Mouse (Mus musculus) CD4-positive, CD25-positive, alpha-beta regulatory T cell, adult 4 months (primary cell): ENCODE measurements around the gene Hist1h2ab. TPM values are rescaled to one million over a fixed set of nuclear protein-coding genes. Genes with fewer than 3 reads are reported as not detected.

ENCODE experiments used
- ATAC-seq: one replicate; pipeline ENCODE4 v1.8.0; 2017
- polyA plus RNA-seq, 2 experiments: library from polyadenylated mRNA; unstranded; fragments of 100-300 nt; shearing (Covaris generic); gene quantifications; one replicate each; pipeline ENCODE4 v1.2.1; 2017

Hist1h2ab gene
- polyA plus RNA-seq, 2 experiments from 2014 or later, result 2.8 to 8.2 TPM

GRCm38 (mm10) chr13:23792520-23792919 lies 41.6 kb downstream of the Hist1h2ab start:
- ATAC-seq, result peak; percentile 37

GRCm38 (mm10) chr13:23799405-23799804 lies 48.5 kb downstream of the Hist1h2ab start:
- ATAC-seq, result no peak

Other genes starting within 250 kb of the Hist1h2ab start
- gene Hist1h4h, start 220.1 kb upstream of the Hist1h2ab start, polyA plus RNA-seq, result 10 to 100 TPM in 1 of 2 experiments, 1 to 10 TPM in 1; 9.5 to 10.8 TPM
- gene Hist1h2af, start 217.2 kb upstream of the Hist1h2ab start, polyA plus RNA-seq, result 1 to 10 TPM in 1 of 2 experiments, not detected in 1; 2.7 TPM
- not detected for gene Hist1h3g, start 215.7 kb upstream of the Hist1h2ab start, polyA plus RNA-seq
- gene Hist1h2bh, start 207.7 kb upstream of the Hist1h2ab start, polyA plus RNA-seq, result under 1 TPM; 0.41 to 0.66 TPM
- gene Hist1h3f, start 207.1 kb upstream of the Hist1h2ab start, polyA plus RNA-seq, result not detected
- 1 to 10 TPM in 1 of 2 experiments, not detected in 1; 1.1 TPM for gene Hist1h4f, start 199.5 kb upstream of the Hist1h2ab start, polyA plus RNA-seq
- gene Hist1h1d, start 197.9 kb upstream of the Hist1h2ab start, polyA plus RNA-seq, result under 1 TPM; 0.18 to 0.35 TPM
- gene Hist1h3e, start 188.8 kb upstream of the Hist1h2ab start, polyA plus RNA-seq, result 1 to 10 TPM; 2.2 to 4.1 TPM
- gene Hist1h2ae, start 179.9 kb upstream of the Hist1h2ab start, polyA plus RNA-seq, result 10 to 100 TPM; 12.3 to 17.6 TPM
- gene Hist1h2bg, start 179.7 kb upstream of the Hist1h2ab start, polyA plus RNA-seq, result 1 to 10 TPM; 8.0 to 8.6 TPM
- gene Hist1h2bf, start 176.9 kb upstream of the Hist1h2ab start, polyA plus RNA-seq, result not detected
- under 1 TPM in 1 of 2 experiments, not detected in 1; 0.96 TPM for gene Hist1h2ad, start 176.7 kb upstream of the Hist1h2ab start, polyA plus RNA-seq
- gene Hist1h3d, start 175.4 kb upstream of the Hist1h2ab start, polyA plus RNA-seq, result not detected
- gene Hist1h4d, start 169.5 kb upstream of the Hist1h2ab start, polyA plus RNA-seq, result 10 to 100 TPM; 20.2 to 22.9 TPM
- 1 to 10 TPM; 3.3 to 4.0 TPM for gene Hist1h2be, start 130.0 kb upstream of the Hist1h2ab start, polyA plus RNA-seq
- gene Hist1h1e, start 128.6 kb upstream of the Hist1h2ab start, polyA plus RNA-seq, result 10 to 100 TPM; 10.6 to 11.3 TPM
- under 1 TPM; 0.51 to 0.74 TPM for gene Hist1h2ac, start 67.2 kb upstream of the Hist1h2ab start, polyA plus RNA-seq
- 1 to 10 TPM; 4.0 to 4.2 TPM for gene Hist1h2bc, start 66.9 kb upstream of the Hist1h2ab start, polyA plus RNA-seq
- not detected for gene Hist1h1t, start 55.3 kb upstream of the Hist1h2ab start, polyA plus RNA-seq
- gene Hist1h4c, start 52.7 kb upstream of the Hist1h2ab start, polyA plus RNA-seq, result 1 to 10 TPM; 8.7 to 9.4 TPM
- gene Hfe, start 40.3 kb upstream of the Hist1h2ab start, polyA plus RNA-seq, result under 1 TPM; 0.57 to 0.69 TPM
- gene Hist1h1c, start 12.3 kb upstream of the Hist1h2ab start, polyA plus RNA-seq, result 10 to 100 TPM in 1 of 2 experiments, 1 to 10 TPM in 1; 8.9 to 10.5 TPM
- gene Hist1h3c, start 5.5 kb upstream of the Hist1h2ab start, polyA plus RNA-seq, result 1 to 10 TPM in 1 of 2 experiments, not detected in 1; 1.3 TPM
- gene Hist1h2bb, start 4.4 kb upstream of the Hist1h2ab start, polyA plus RNA-seq, result 1 to 10 TPM in 1 of 2 experiments, not detected in 1; 2.9 TPM
- gene Hist1h3b, start 1.1 kb downstream of the Hist1h2ab start, polyA plus RNA-seq, result not detected
- 1 to 10 TPM in 1 of 2 experiments, not detected in 1; 5.4 TPM for gene Hist1h4b, start 5.9 kb downstream of the Hist1h2ab start, polyA plus RNA-seq
- gene Hist1h4a, start 10.1 kb downstream of the Hist1h2ab start, polyA plus RNA-seq, result not detected
- 1 to 10 TPM in 1 of 2 experiments, not detected in 1; 1.8 TPM for gene Hist1h3a, start 11.3 kb downstream of the Hist1h2ab start, polyA plus RNA-seq
- 1 to 10 TPM; 2.6 to 3.4 TPM for gene Hist1h1a, start 12.5 kb downstream of the Hist1h2ab start, polyA plus RNA-seq
- not detected for gene Trim38, start 18.8 kb downstream of the Hist1h2ab start, polyA plus RNA-seq
- not detected for gene Slc17a2, start 55.9 kb downstream of the Hist1h2ab start, polyA plus RNA-seq
- not detected for gene Slc17a3, start 88.3 kb downstream of the Hist1h2ab start, polyA plus RNA-seq
- gene Slc17a1, start 116.6 kb downstream of the Hist1h2ab start, polyA plus RNA-seq, result under 1 TPM in 1 of 2 experiments, not detected in 1; 0.16 TPM
- gene Slc17a4, start 163.9 kb downstream of the Hist1h2ab start, polyA plus RNA-seq, result not detected
- not detected for gene Hist1h2ba, start 183.0 kb downstream of the Hist1h2ab start, polyA plus RNA-seq
- not detected for gene Hist1h2aa, start 183.3 kb downstream of the Hist1h2ab start, polyA plus RNA-seq
- gene Scgn, start 240.1 kb downstream of the Hist1h2ab start, polyA plus RNA-seq, result not detected